Mouse (Mus musculus): ENCODE measurements around the gene Praf2. TPM values are rescaled to one million over a fixed set of nuclear protein-coding genes. Genes with fewer than 3 reads are reported as not detected.
"Not testable (repeated sequence)": the region's sequence is repeated elsewhere in the genome, so short reads cannot be mapped to it uniquely, and the experiment has no call there.

Praf2 gene
- total and polyA plus RNA-seq, 3 experiments = 19.1 to 60.1 TPM; not detected in 1

DNA sequence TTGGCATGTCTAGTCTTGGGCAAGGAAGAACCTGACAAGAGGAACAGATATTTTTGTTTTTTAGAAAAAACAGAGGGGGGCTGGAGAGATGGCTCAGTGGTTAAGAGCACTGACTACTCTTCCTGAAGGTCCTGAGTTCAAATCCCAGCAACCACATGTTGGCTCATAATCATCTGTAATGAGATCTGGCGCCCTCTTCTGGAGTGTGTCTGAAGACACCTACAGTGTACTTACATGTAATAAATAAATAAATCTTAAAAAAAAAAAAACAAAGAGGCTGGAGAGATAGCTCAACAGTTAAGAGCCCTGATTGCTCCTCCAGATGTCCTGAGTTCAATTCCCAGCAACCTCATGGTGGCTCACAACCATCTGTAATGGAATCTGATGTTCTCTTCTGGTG, 12.2 kb upstream of the Praf2 start:
- not testable (repeated sequence) for H3K4me1 ChIP-seq (ENCODE audit: control insufficient read depth in 1 of 2, insufficient read depth in 2 of 2, low read length in 2 of 2); H3K27me3 ChIP-seq (ENCODE audit: control insufficient read depth in 1 of 2, insufficient read depth in 2 of 2, low read length in 2 of 2); H3K9me3 ChIP-seq (replicated peaks; ENCODE audit: insufficient read depth, low read length); H3K27ac ChIP-seq (ENCODE audit: control insufficient read depth, low read depth, low read length); H3K36me3 ChIP-seq (ENCODE audit: control insufficient read depth in 1 of 2, insufficient read depth in 2 of 2, low read length in 2 of 2); H3K9ac ChIP-seq (ENCODE audit: control insufficient read depth, low read depth, low read length, poor library complexity, severe bottlenecking); H3K4me3 ChIP-seq (ENCODE audit: control insufficient read depth in 1 of 2, insufficient read depth in 1 of 2, low read depth in 2 of 2, low read length in 2 of 2); H3K79me2 ChIP-seq (ENCODE audit: control insufficient read depth, insufficient read depth, low read length, poor library complexity)
- DNase-seq (ENCODE audit: low read depth, low spot score) = peak; percentile 65
- peak in 2 of 3 experiments; percentile 16 to 36; a peak in 4 of 6 replicates for TF ChIP-seq CTCF (IDR thresholded peaks at IDR 0.05 in 2 of 3, conservative IDR thresholded peaks at IDR 0.05 in 1 of 3; ENCODE audit: control insufficient read depth in 1 of 3, insufficient read depth in 1 of 3, low read depth in 2 of 3, low read length in 3 of 3, poor library complexity in 1 of 3, severe bottlenecking in 1 of 3)
- TF ChIP-seq RAD21 (IDR thresholded peaks at IDR 0.05; ENCODE audit: low read depth, low read length) = peak; percentile 31
- TF ChIP-seq RCOR1 (IDR thresholded peaks at IDR 0.05; ENCODE audit: low read depth, low read length) = 0 out of 2 replicates have a peak, but pooled peaks have one; percentile 38
- TF ChIP-seq SMC3 (IDR thresholded peaks at IDR 0.05; ENCODE audit: low read depth, low read length) = peak; percentile 19; the same call in 1 of the 2 replicates
- TF ChIP-seq ZNF384 (IDR thresholded peaks at IDR 0.05; ENCODE audit: low read depth, low read length) = peak; percentile 73

- no peaks in the 10 kb centered on the region for H3K27me3 ChIP-seq (ENCODE audit: control insufficient read depth in 1 of 2, insufficient read depth in 2 of 2, low read length in 2 of 2)
- H3K9me3 ChIP-seq (replicated peaks; ENCODE audit: insufficient read depth, low read length) = no peaks in the 10 kb centered on the region
- H3K4me1 ChIP-seq (ENCODE audit: control insufficient read depth in 1 of 2, insufficient read depth in 2 of 2, low read length in 2 of 2) = peaks cover 0 to 6% of the 10 kb centered on the region in 2 experiments; a peak in 2 of 4 replicates
- peak within 1 kb of the TSS; percentile 90 for H3K9ac ChIP-seq (ENCODE audit: control insufficient read depth, low read depth, low read length, poor library complexity, severe bottlenecking)
- peaks cover 6% of the 10 kb centered on the region for H3K79me2 ChIP-seq (ENCODE audit: control insufficient read depth, insufficient read depth, low read length, poor library complexity)
- peak; percentile 94 for DNase-seq (ENCODE audit: low read depth, low spot score)
- H3K36me3 ChIP-seq (ENCODE audit: control insufficient read depth in 1 of 2, insufficient read depth in 2 of 2, low read length in 2 of 2) = no peaks in the 10 kb centered on the region
- peak within 1 kb of the TSS; percentile 92 for H3K27ac ChIP-seq (ENCODE audit: control insufficient read depth, low read depth, low read length)
- peak within 1 kb of the TSS; percentile 79 to 86 for H3K4me3 ChIP-seq (ENCODE audit: control insufficient read depth in 1 of 2, insufficient read depth in 1 of 2, low read depth in 2 of 2, low read length in 2 of 2)
- TF ChIP-seq POLR2AphosphoS2 (IDR thresholded peaks at IDR 0.05; ENCODE audit: low read length) (peak; percentile 42; the same call in 1 of the 2 replicates), HCFC1 (IDR thresholded peaks at IDR 0.05; ENCODE audit: low read depth, low read length) (peak; percentile 92), GATA1 (IDR thresholded peaks at IDR 0.05; ENCODE audit: low read depth, low read length) (0 out of 2 replicates have a peak, but pooled peaks have one; percentile 11), SMC3 (IDR thresholded peaks at IDR 0.05; ENCODE audit: low read depth, low read length) (no peak), ZMIZ1 (IDR thresholded peaks at IDR 0.05; ENCODE audit: low read depth, low read length) (no peak), GABPA (IDR thresholded peaks at IDR 0.05; ENCODE audit: low read depth, low read length) (no peak; the same call in 1 of the 2 replicates), SIN3A (IDR thresholded peaks at IDR 0.05; ENCODE audit: low read length) (peak; percentile 98), MEF2A (IDR thresholded peaks at IDR 0.05; ENCODE audit: extremely low read depth, insufficient replicate concordance, low read depth, low read length, poor library complexity, severe bottlenecking) (no peak), MYC (IDR thresholded peaks at IDR 0.05; ENCODE audit: low read depth, low read length) (peak; percentile 59; the same call in 1 of the 2 replicates), BHLHE40 (IDR thresholded peaks at IDR 0.05; ENCODE audit: borderline replicate concordance, low read depth, low read length) (no peak), USF1 (IDR thresholded peaks at IDR 0.05; ENCODE audit: low read depth, low read length) (no peak), EP300 (IDR thresholded peaks at IDR 0.05; ENCODE audit: low read depth in 1 of 2, low read length in 2 of 2) (0 out of 4 replicates have a peak, but pooled peaks of 1 of the 2 experiments have one; percentile 3), RCOR1 (IDR thresholded peaks at IDR 0.05; ENCODE audit: low read depth, low read length) (no peak; the same call in 1 of the 2 replicates), JUND (IDR thresholded peaks at IDR 0.05; ENCODE audit: low read depth, low read length) (peak; percentile 78; the same call in 1 of the 2 replicates), CHD2 (IDR thresholded peaks at IDR 0.05; ENCODE audit: low read length) (no peak), MAX (IDR thresholded peaks at IDR 0.05; ENCODE audit: low read length) (peak; percentile 30; the same call in 1 of the 2 replicates), MAZ (IDR thresholded peaks at IDR 0.05; ENCODE audit: low read depth, low read length) (peak; percentile 70; the same call in 1 of the 2 replicates), UBTF (IDR thresholded peaks at IDR 0.05; ENCODE audit: borderline replicate concordance, insufficient read depth, low read depth, low read length) (no peak), ELF1 (IDR thresholded peaks at IDR 0.05; ENCODE audit: low read depth, low read length) (peak; percentile 69), KAT2A (conservative IDR thresholded peaks at IDR 0.05; ENCODE audit: low read depth, low read length) (peak; percentile 69), TCF12 (IDR thresholded peaks at IDR 0.05; ENCODE audit: low read depth, low read length) (peak; percentile 52; the same call in 1 of the 2 replicates), POLR2A (IDR thresholded peaks at IDR 0.05; ENCODE audit: control insufficient read depth in 1 of 2, insufficient read depth in 1 of 2, low read depth in 1 of 2, low read length in 2 of 2, poor library complexity in 1 of 2) (peak in 1 of 2 experiments; percentile 82; a peak in 2 of 4 replicates), MYB (IDR thresholded peaks at IDR 0.05; ENCODE audit: low read depth, low read length) (no peak), TBP (IDR thresholded peaks at IDR 0.05; ENCODE audit: low read depth, low read length) (peak; percentile 80; the same call in 1 of the 2 replicates), MAFK (IDR thresholded peaks at IDR 0.05; ENCODE audit: borderline replicate concordance, low read depth, low read length) (no peak), ZKSCAN1 (IDR thresholded peaks at IDR 0.05; ENCODE audit: low read depth, low read length) (no peak)
Observed at GRCm38 (mm10) chrX:7721514-7722281, 6.5 kb upstream of the Praf2 start, which contains the start of gene Gm45208. Gene Gm45208 (plus strand): TSS chrX:7722245.
